ENCODE assay signal across 7 mouse cellular contexts in the genomic region with DNA sequence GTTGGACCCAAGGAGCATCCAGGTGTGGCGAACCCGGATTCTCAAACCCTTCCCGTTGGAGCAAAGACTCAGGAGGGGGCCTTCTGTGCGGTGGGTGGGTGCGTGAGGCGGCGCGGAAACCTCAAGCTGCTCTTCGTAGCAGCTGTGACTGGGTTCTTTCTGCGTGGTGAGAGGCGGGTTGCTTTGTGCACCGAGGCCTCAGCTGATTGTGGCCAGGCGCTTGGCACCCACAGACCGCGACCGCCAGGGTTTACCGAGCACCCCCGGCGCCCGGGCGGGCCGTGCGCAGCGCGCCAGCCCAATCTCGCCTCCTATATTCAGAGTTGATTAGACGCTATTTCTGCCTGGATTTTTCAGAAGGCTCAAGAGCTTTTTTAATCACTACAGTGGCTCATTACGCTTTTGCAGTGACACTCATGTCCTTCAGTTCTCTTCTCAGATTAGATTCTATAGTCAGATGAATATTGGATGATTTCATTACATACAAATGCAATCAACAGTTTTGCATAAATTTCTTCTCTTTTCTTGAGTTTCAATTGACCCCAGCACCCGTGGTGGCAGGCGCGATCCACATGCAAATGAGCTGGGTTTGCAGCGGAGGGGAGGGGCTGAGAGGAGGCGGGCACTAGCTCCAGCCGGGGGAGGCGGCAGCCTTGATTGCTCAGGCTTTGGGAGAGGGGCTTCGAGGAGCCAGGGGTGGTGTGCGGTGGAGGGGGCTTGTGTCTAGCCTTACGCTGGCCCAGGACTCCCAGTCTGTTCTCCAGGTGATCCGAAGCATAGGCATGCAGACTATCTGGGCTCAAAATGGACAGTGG. TPM values are rescaled to one million over a fixed set of nuclear protein-coding genes. Genes with fewer than 3 reads are reported as not detected.
DNase-seq lines count a peak whose midpoint lies in the region; ATAC-seq and TF ChIP-seq lines count a peak whose summit lies in the region.

No protein-coding gene starts in this region.

- no peaks in the 10 kb centered on the region for H3K9me3 ChIP-seq in heart, embryonic 13.5 days
- H3K9me3 ChIP-seq in limb, embryonic 10.5 days (replicated peaks), result no peaks in the 10 kb centered on the region
- no peaks in the 10 kb centered on the region for H3K9me3 ChIP-seq in midbrain, embryonic 16.5 days (replicated peaks; ENCODE audit: control insufficient read depth, low read length, poor library complexity, severe bottlenecking)

- no peak for ATAC-seq in heart, embryonic 13.5 days (ENCODE audit: extremely low read depth, insufficient number of reproducible peaks, low FRiP score, low TSS enrichment)
- ATAC-seq in midbrain, embryonic 16.5 days, result peak; percentile 76

- no peaks in the 10 kb centered on the region for H3K4me1 ChIP-seq in bone marrow macrophage, adult 2 months (ENCODE audit: control insufficient read depth, insufficient read depth, low read length)
- peaks cover 38% of the 10 kb centered on the region for H3K4me1 ChIP-seq in heart, embryonic 13.5 days
- peaks cover 42% of the 10 kb centered on the region for H3K4me1 ChIP-seq in limb, embryonic 10.5 days
- H3K4me1 ChIP-seq in midbrain, embryonic 16.5 days (ENCODE audit: control insufficient read depth, insufficient read depth, low read length), result peaks cover 23% of the 10 kb centered on the region

- peak overlapping the region; percentile 61 for H3K27ac ChIP-seq in left cerebral cortex, adult 2 months
- H3K27ac ChIP-seq in bone marrow macrophage, adult 2 months (ENCODE audit: insufficient read depth, low read depth, low read length), result no peak overlapping the region
- no peak overlapping the region for H3K27ac ChIP-seq in heart, embryonic 13.5 days (replicated peaks)
- H3K27ac ChIP-seq in limb, embryonic 10.5 days, result no peak overlapping the region
- H3K27ac ChIP-seq in midbrain, embryonic 16.5 days (ENCODE audit: low read length), result peak overlapping the region; percentile 39

- peak overlapping the region; percentile 84 for H3K4me2 ChIP-seq in heart, embryonic 13.5 days
- peak overlapping the region; percentile 68 for H3K4me2 ChIP-seq in midbrain, embryonic 16.5 days (ENCODE audit: low read length)

- H3K36me3 ChIP-seq in heart, embryonic 13.5 days, result no peaks in the 10 kb centered on the region
- no peaks in the 10 kb centered on the region for H3K36me3 ChIP-seq in limb, embryonic 10.5 days
- H3K36me3 ChIP-seq in midbrain, embryonic 16.5 days (ENCODE audit: control insufficient read depth, insufficient read depth, low read length), result no peaks in the 10 kb centered on the region
- no peaks in the 10 kb centered on the region for H3K36me3 ChIP-seq in splenic B cell, adult 2 months (ENCODE audit: control insufficient read depth, insufficient read depth, low read length, poor library complexity, severe bottlenecking)

- WGBS in heart, embryonic 13.5 days, result under 1% methylated on average over 39 of the region's 39 CpGs
- 1% methylated on average over 39 of the region's 39 CpGs for WGBS in limb, embryonic 10.5 days
- WGBS in midbrain, embryonic 16.5 days, result under 1% methylated on average over 39 of the region's 39 CpGs

- TF ChIP-seq POLR2A in bone marrow macrophage, adult 2 months (IDR thresholded peaks at IDR 0.05; ENCODE audit: borderline replicate concordance, low read depth, low read length), result no peak

- peak; percentile 58 to 59 for DNase-seq in left cerebral cortex, adult 2 months (ENCODE audit: extremely low spot score in 1 of 2, low spot score in 2 of 2)
- DNase-seq in left cerebral cortex, adult 11 months (ENCODE audit: low spot score), result no peak
- peak; percentile 61 for DNase-seq in limb, embryonic 10.5 days (ENCODE audit: low spot score)
- DNase-seq in splenic B cell, adult 2 months (ENCODE audit: low read depth, low spot score), result peak; percentile 76

- peak overlapping the region; percentile 45 for H3K4me3 ChIP-seq in left cerebral cortex, adult 2 months
- H3K4me3 ChIP-seq in bone marrow macrophage, adult 2 months (ENCODE audit: insufficient read depth, low read length), result peak overlapping the region; percentile 12; the same call in 1 of the 2 replicates
- peak overlapping the region; percentile 53 for H3K4me3 ChIP-seq in heart, embryonic 13.5 days
- peak overlapping the region; percentile 50 for H3K4me3 ChIP-seq in limb, embryonic 10.5 days
- H3K4me3 ChIP-seq in midbrain, embryonic 16.5 days (ENCODE audit: low read depth, low read length), result peak overlapping the region; percentile 33

- TF ChIP-seq CTCF in left cerebral cortex, adult 2 months (IDR thresholded peaks at IDR 0.05), result peak; percentile 9
- no peak for TF ChIP-seq CTCF in bone marrow macrophage, adult 2 months (IDR thresholded peaks at IDR 0.05; ENCODE audit: low read depth, low read length)

- peak overlapping the region; percentile 72 for H3K9ac ChIP-seq in heart, embryonic 13.5 days
- peak overlapping the region; percentile 47 for H3K9ac ChIP-seq in midbrain, embryonic 16.5 days (ENCODE audit: low read depth, low read length)

- intact Hi-C loops in left cerebral cortex, adult 2 months (cut with DNase I), result loop anchor here (5.0 kb wide), 1 partner anchor 66 kb away; the partner anchor contains the start of genes Mrrf and Rbm18

- peaks cover 70% of the 10 kb centered on the region for H3K27me3 ChIP-seq in heart, embryonic 13.5 days (replicated peaks)
- peaks cover 73% of the 10 kb centered on the region for H3K27me3 ChIP-seq in limb, embryonic 10.5 days (ENCODE audit: low read depth, poor library complexity, severe bottlenecking)
- peaks cover 10% of the 10 kb centered on the region for H3K27me3 ChIP-seq in midbrain, embryonic 16.5 days (ENCODE audit: control insufficient read depth, insufficient read depth, low read depth, low read length)
- no peaks in the 10 kb centered on the region for H3K27me3 ChIP-seq in splenic B cell, adult 2 months (ENCODE audit: control insufficient read depth, insufficient read depth, low read length, poor library complexity, severe bottlenecking)

RNA-seq across cellular contexts. Expression of gene Ptgs1, which starts 27.0 kb away (rescaled TPM):
- total RNA-seq in left cerebral cortex, adult 2 months (2021), result 10 to 100 TPM; 16.9 to 21.3 TPM
- 17.1 and 21.6 TPM in 2 replicates for polyA plus RNA-seq in bone marrow macrophage, adult 2 months (2012; ENCODE audit: insufficient read depth, insufficient read length, missing spikeins)
- polyA plus RNA-seq in heart, embryonic 13.5 days (2015; fragmentation: Nextera tagmentation; extraction: Ambion mirVana), result 23.3 and 25.2 TPM in 2 replicates
- polyA plus RNA-seq in limb, embryonic 10.5 days (2016; fragmentation: Nextera tagmentation; extraction: Ambion mirVana), result 2.9 and 3.3 TPM in 2 replicates
- polyA plus RNA-seq in midbrain, embryonic 16.5 days (2015; fragmentation: Nextera tagmentation; extraction: Ambion mirVana), result 4.0 and 5.5 TPM in 2 replicates

Comparison
In these comparisons a context has a peak if more than half of its experiments do, and no peak if none do; other contexts are left out.
1. H3K27ac ChIP-seq: peak in left cerebral cortex, adult 2 months (single experiment) and midbrain, embryonic 16.5 days (single experiment); none in bone marrow macrophage, adult 2 months (single experiment), heart, embryonic 13.5 days (single experiment) and limb, embryonic 10.5 days (single experiment).
2. Peak in every context shown above with its lines, with median percentiles within 50 percentile points of each other: H3K4me3 ChIP-seq.